Mouse (Mus musculus): ENCODE measurements around the gene Med12l. TPM values are rescaled to one million over a fixed set of nuclear protein-coding genes. Genes with fewer than 3 reads are reported as not detected.
A peak's percentile ranks its signal among the peaks of the same experiment; 100 is the strongest.
"Not testable (repeated sequence)": the region's sequence is repeated elsewhere in the genome, so short reads cannot be mapped to it uniquely, and the experiment has no call there.

Gene Med12l
- polyA plus RNA-seq, 1 experiment from 2014 or later: 4.9 TPM

DNA sequence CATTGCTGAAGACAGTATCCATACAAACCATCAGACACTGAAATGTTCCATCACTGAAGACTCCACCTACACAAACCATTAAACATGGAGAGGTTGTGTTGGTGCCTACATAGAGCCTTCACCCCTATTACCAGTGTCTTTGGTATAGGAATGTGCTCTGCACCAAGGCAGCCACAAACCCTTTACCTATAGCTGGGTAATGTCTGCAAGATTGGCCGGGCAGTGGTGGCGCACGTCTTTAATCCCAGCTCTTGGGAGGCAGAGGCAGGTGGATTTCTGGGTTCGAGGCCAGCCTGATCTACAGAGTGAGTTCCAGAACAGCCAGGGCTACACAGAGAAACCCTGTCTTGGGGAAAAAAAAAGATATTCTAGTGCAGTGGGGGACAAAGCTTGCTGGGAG lies 107.7 kb downstream of the Med12l start:
- not testable (repeated sequence) for ATAC-seq (ENCODE audit: low FRiP score); H3K9me3 ChIP-seq (replicated peaks); H3K4me2 ChIP-seq (replicated peaks); H3K36me3 ChIP-seq; H3K27ac ChIP-seq; H3K4me1 ChIP-seq; H3K9ac ChIP-seq; H3K4me3 ChIP-seq; H3K27me3 ChIP-seq
- over 99% methylated on average over 4 of the region's 4 CpGs for WGBS

DNA sequence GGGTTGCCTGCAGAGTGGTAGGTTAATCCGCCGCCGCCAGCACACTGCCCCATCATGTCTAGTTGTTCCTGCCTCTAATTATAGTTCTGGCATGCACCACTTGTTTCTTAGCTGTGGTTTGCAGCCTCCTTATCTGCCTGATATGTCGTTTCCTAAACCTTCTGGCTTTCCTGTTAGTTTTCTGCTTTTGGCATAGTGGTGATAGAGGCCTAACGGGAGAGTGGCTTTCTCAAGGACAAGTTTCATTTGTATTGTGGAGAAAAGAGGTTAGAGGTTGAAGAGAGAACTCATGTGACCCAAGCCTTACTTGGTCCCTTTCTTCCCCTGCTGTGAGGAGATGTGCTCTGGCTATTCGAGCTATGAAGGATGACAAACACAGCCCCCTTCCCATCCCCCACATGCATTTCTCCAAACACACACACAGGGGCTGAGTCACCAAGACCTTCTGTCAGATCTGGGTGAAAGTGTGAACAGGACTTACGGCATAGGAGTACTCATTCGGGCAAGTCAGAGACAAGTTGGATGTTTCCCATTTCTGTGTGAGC lies 108.4 kb downstream of the Med12l start:
- no peaks in the 10 kb centered on the region for H3K4me1 ChIP-seq
- no peaks in the 10 kb centered on the region for H3K9me3 ChIP-seq (replicated peaks)
- H3K27me3 ChIP-seq: no peaks in the 10 kb centered on the region
- H3K4me3 ChIP-seq: no peak overlapping the region
- no peak for ATAC-seq (ENCODE audit: low FRiP score)
- H3K27ac ChIP-seq: no peak overlapping the region
- no peak overlapping the region for H3K9ac ChIP-seq
- H3K4me2 ChIP-seq (replicated peaks): no peak overlapping the region
- WGBS: 82% methylated on average over 8 of the region's 8 CpGs
- 0 out of 2 replicates have a peak, but pooled peaks cover 7% of the 10 kb centered on the region for H3K36me3 ChIP-seq

DNA sequence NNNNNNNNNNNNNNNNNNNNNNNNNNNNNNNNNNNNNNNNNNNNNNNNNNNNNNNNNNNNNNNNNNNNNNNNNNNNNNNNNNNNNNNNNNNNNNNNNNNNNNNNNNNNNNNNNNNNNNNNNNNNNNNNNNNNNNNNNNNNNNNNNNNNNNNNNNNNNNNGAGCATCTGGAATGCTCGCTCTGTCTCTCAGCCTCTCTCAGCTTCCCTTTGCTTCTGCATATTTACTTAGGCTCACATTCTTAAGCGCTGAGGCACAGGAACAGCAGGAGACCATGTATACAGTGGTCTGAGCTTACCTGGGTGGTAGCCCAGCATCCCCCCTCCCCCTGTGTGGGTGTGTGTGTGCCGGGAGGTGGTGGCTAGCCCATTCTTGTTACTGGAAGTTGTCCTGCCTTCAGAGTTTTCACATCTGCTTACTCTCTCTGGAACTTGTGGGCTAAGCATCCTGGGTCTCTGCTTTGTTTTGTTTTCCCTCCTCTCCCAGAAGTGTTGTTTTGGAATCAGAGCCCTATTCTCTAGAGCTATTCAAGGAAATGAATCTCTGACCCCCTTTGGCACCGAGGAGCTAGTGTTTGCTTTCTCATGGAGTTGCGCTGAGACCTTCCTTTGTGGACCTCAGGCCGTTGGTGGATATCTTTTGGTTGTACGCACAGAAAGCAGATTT lies 115.6 kb downstream of the Med12l start:
- Histone ChIP-seq H3K9me3 (replicated peaks) (no peaks in the 10 kb centered on the region), H3K9ac (no peak overlapping the region), H3K36me3 (no peaks in the 10 kb centered on the region), H3K4me1 (peaks cover 5% of the 10 kb centered on the region; the same call in 1 of the 2 replicates), H3K27me3 (no peaks in the 10 kb centered on the region), H3K4me2 (replicated peaks) (0 out of 2 replicates have a peak overlapping the region, but pooled peaks have one; percentile 15), H3K4me3 (no peak overlapping the region), H3K27ac (no peak overlapping the region)
- WGBS: 25% methylated on average over 7 of the region's 7 CpGs
- peak; percentile 36; the same call in 1 of the 2 replicates for ATAC-seq (ENCODE audit: low FRiP score)

DNA sequence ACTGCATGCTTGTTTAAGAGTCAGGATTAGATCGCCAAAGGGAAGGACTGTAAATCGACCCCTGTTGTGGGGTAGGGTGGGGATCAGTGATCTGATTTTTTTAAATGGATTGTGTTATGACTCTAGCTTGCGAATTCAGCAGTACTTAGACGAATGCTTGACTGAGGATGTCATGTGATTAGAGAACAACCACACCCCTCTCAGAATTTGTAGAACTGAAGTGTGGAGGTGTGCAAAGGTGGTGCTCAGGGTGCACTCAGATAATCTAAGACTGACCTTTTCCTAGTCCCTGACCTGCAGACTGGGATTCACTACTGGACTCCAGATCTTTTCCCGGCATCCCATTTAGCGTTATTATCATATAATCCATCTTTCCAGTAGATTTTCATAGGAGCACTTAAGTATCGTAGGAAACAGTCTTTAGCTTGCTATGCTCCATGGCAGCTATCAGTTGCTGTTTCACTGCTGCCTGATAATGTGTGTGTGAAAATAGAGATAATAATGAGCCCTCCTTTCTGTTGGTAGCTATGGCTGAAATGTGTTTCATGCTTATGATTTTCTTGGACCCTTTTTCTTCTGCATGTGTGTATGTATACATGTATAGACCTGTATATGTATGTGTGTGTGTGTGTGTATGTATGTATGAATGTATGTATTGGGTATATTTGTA lies 116.3 kb downstream of the Med12l start:
- H3K27ac ChIP-seq: no peak overlapping the region
- H3K9me3 ChIP-seq (replicated peaks): no peaks in the 10 kb centered on the region
- no peaks in the 10 kb centered on the region for H3K27me3 ChIP-seq
- no peak overlapping the region for H3K4me2 ChIP-seq (replicated peaks)
- peaks cover 5% of the 10 kb centered on the region; the same call in 1 of the 2 replicates for H3K4me1 ChIP-seq
- 63% methylated on average over 7 of the region's 7 CpGs for WGBS
- ATAC-seq (ENCODE audit: low FRiP score): no peak
- no peak overlapping the region for H3K9ac ChIP-seq
- no peak overlapping the region for H3K4me3 ChIP-seq
- H3K36me3 ChIP-seq: no peaks in the 10 kb centered on the region

DNA sequence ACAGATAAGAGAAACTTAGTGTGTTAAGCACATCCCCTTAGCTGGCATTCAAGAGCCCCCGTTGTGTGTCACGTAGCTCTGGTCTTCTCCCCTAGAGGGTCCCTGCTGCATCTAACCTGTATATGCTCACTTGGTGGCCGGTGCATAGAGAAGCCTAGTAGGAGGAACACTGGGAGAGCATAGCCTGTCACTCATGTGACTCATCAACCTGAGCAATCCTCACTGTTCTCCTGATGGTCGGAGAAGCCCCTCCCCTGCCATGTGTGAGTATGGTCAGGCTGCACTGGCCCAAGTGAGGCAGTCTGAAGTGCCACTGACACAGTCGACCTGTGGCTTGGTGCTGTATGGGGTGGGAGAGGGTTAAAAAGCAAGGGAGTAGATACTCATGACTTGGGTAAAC lies 119.4 kb downstream of the Med12l start:
- no peak overlapping the region for H3K9ac ChIP-seq
- WGBS: 66% methylated on average over 5 of the region's 5 CpGs
- ATAC-seq (ENCODE audit: low FRiP score): no peak
- no peaks in the 10 kb centered on the region for H3K9me3 ChIP-seq (replicated peaks)
- no peak overlapping the region for H3K4me3 ChIP-seq
- H3K27me3 ChIP-seq: no peaks in the 10 kb centered on the region
- peaks cover 5% of the 10 kb centered on the region; the same call in 1 of the 2 replicates for H3K4me1 ChIP-seq
- no peak overlapping the region for H3K4me2 ChIP-seq (replicated peaks)
- H3K27ac ChIP-seq: no peak overlapping the region
- no peaks in the 10 kb centered on the region for H3K36me3 ChIP-seq

DNA sequence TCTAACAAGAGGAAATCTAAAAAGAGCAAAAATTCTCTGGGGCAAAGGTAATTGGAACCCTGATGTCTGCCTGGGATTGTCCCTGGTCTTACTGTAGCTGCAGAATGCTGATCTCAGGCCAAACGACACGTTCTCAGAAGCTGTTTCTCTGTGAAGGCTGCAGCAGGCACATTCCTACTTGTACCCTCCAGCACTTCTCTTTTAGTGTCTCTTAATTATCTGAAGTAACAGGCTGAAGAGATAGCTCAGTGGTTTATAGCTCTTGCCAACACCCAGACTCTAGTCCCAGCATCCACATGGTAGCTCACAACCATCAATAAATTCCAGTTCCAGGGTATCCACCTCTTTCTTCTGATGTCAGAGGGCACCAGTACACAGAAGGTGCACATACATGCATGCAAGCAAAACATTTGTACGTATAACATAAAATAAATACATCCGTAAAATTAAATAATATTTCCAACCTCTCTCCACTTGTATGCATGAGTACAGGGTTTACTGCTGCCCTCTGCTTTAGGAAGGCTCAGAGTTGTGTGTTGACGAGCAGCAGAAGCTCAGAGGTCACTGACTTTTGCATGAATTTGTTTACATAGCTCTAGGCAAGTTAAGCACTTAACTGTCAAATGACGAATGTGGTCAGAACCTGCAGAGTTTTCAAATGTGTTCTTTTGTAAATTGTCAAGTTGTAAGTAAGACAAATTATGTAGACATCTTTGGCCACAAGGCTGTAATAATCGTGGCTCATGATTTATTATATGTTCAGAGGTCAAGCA lies 120.3 kb downstream of the Med12l start:
- 59% methylated on average over 7 of the region's 7 CpGs for WGBS
- no peak for ATAC-seq (ENCODE audit: low FRiP score)

DNA sequence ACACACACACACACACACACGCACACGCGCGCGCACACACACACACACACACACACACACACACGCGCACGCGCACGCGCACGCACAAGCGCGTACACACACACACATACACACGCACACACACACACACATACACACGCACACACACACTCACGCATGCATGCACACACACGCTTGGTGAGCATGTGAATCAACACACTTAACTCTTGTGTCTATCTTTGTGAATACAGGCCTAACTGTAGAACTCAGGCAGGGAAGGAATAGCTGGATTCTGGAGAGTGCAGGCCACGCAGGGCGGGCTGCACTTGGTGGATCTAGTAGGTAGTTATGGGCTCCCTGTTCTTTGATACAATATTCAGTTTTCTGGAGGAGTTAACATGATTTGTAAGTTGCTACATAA lies 123.1 kb downstream of the Med12l start:
- Histone ChIP-seq H3K27ac (no peak overlapping the region), H3K9me3 (replicated peaks) (no peaks in the 10 kb centered on the region), H3K36me3 (no peaks in the 10 kb centered on the region), H3K4me2 (replicated peaks) (no peak overlapping the region), H3K4me1 (no peaks in the 10 kb centered on the region; the same call in 1 of the 2 replicates), H3K9ac (no peak overlapping the region), H3K4me3 (no peak overlapping the region), H3K27me3 (no peaks in the 10 kb centered on the region)
- 82% methylated on average over 20 of the region's 20 CpGs for WGBS
- no peak for ATAC-seq (ENCODE audit: low FRiP score)

More for the DNA sequence above, 120.3 kb downstream of the Med12l start:
- Histone ChIP-seq H3K27ac (no peak overlapping the region), H3K27me3 (no peaks in the 10 kb centered on the region), H3K4me3 (no peak overlapping the region), H3K9ac (no peak overlapping the region), H3K4me2 (replicated peaks) (no peak overlapping the region), H3K4me1 (peaks cover 5% of the 10 kb centered on the region; the same call in 1 of the 2 replicates), H3K36me3 (no peaks in the 10 kb centered on the region), H3K9me3 (replicated peaks) (no peaks in the 10 kb centered on the region)

DNA sequence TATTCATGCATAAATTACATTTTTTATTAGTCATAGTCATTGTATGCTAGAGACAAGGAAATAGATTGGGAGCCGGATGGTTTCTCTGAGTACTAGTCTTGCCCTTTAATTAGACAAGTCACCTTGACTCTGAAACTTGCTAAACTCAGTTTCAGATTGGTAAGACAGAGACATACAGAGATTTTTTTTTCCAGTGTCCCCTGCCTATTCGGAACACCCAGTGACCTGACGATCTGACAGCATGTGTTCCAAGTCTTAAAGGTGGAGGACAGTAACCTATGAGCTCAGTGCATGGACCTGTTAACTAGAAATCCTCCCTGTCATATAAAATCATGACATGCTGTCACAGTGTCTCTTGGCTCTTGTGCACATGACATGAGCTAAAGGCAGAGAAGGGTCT lies 123.9 kb downstream of the Med12l start:
- no peaks in the 10 kb centered on the region; the same call in 1 of the 2 replicates for H3K4me1 ChIP-seq
- no peaks in the 10 kb centered on the region for H3K36me3 ChIP-seq
- H3K4me3 ChIP-seq: no peak overlapping the region
- 87% methylated on average over 3 of the region's 3 CpGs for WGBS
- H3K4me2 ChIP-seq (replicated peaks): no peak overlapping the region
- H3K9ac ChIP-seq: no peak overlapping the region
- no peaks in the 10 kb centered on the region for H3K9me3 ChIP-seq (replicated peaks)
- H3K27ac ChIP-seq: no peak overlapping the region
- no peak for ATAC-seq (ENCODE audit: low FRiP score)
- H3K27me3 ChIP-seq: no peaks in the 10 kb centered on the region

DNA sequence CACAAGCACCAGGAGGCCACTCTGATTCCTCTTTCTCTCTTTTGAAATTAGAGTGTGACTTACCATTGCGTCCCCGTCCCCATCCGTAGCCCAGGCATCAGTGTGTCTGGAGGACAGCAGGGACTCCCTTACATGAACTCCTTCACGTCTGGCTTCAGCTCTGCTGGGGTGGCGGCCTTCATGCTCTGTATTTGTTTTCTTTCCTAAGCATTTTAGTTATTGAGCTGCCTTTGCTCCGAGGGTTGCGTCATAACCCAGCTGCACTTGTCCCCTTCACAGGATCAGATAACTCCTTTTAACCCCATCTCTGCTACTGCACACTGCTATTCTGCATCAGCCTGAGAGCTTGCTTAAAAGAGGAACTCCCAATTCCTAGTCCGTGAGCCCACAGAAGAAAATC lies 124.8 kb downstream of the Med12l start:
- H3K27me3 ChIP-seq: no peaks in the 10 kb centered on the region
- WGBS: 54% methylated on average over 8 of the region's 8 CpGs
- H3K4me1 ChIP-seq: no peaks in the 10 kb centered on the region; the same call in 1 of the 2 replicates
- no peak overlapping the region for H3K27ac ChIP-seq
- ATAC-seq (ENCODE audit: low FRiP score): no peak
- no peaks in the 10 kb centered on the region for H3K36me3 ChIP-seq
- no peaks in the 10 kb centered on the region for H3K9me3 ChIP-seq (replicated peaks)
- H3K9ac ChIP-seq: no peak overlapping the region
- no peak overlapping the region for H3K4me3 ChIP-seq
- no peak overlapping the region for H3K4me2 ChIP-seq (replicated peaks)

DNA sequence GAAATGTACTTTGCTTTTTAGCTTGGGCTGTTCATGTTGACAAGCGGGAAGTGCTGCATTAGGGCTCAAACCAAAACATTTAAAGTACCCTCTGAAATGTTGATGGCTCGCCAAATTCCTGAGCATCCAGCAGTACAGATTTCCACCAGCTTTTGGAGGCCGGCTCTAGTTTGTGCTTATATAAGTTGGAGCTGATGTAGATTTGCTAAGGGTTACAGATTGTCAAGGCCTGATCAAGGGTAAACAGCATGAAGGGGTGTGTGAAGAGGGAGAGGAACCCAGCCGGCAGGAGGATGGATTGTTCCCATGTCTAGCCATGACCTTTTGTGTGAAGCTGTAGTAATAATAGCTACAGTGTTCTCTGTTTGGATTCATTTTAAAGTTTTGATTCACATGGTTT lies 125.5 kb downstream of the Med12l start:
- WGBS: 81% methylated on average over 4 of the region's 4 CpGs
- H3K4me2 ChIP-seq (replicated peaks): no peak overlapping the region
- no peaks in the 10 kb centered on the region for H3K27me3 ChIP-seq
- H3K4me1 ChIP-seq: no peaks in the 10 kb centered on the region; the same call in 1 of the 2 replicates
- H3K9ac ChIP-seq: no peak overlapping the region
- no peak overlapping the region for H3K4me3 ChIP-seq
- no peaks in the 10 kb centered on the region for H3K9me3 ChIP-seq (replicated peaks)
- ATAC-seq (ENCODE audit: low FRiP score): no peak
- no peaks in the 10 kb centered on the region for H3K36me3 ChIP-seq
- H3K27ac ChIP-seq: no peak overlapping the region

DNA sequence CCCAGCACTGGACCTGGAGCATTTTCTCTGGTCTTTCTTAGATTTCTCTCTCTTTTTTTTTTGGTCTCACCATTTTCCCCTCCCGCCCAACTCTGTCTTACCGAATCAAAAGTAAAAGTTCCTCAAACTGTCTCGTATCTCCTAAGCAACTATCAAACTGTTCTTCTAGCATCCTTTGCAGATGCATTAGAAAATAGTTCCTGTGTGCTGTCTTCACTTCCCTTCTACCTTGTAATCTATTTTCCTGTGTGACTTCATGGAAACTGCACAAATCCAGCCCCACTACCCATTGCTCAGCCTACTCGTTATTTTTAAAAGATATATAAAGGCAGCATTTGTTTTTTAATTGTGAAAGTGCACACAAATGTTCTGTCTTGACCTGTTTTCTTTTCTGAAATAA lies 126.3 kb downstream of the Med12l start:
- no peak overlapping the region for H3K4me2 ChIP-seq (replicated peaks)
- WGBS: 87% methylated on average over 4 of the region's 4 CpGs
- no peak overlapping the region for H3K9ac ChIP-seq
- H3K9me3 ChIP-seq (replicated peaks): no peaks in the 10 kb centered on the region
- no peaks in the 10 kb centered on the region for H3K27me3 ChIP-seq
- H3K27ac ChIP-seq: no peak overlapping the region
- ATAC-seq (ENCODE audit: low FRiP score): no peak
- H3K4me3 ChIP-seq: no peak overlapping the region
- H3K36me3 ChIP-seq: no peaks in the 10 kb centered on the region
- H3K4me1 ChIP-seq: no peaks in the 10 kb centered on the region; the same call in 1 of the 2 replicates

DNA sequence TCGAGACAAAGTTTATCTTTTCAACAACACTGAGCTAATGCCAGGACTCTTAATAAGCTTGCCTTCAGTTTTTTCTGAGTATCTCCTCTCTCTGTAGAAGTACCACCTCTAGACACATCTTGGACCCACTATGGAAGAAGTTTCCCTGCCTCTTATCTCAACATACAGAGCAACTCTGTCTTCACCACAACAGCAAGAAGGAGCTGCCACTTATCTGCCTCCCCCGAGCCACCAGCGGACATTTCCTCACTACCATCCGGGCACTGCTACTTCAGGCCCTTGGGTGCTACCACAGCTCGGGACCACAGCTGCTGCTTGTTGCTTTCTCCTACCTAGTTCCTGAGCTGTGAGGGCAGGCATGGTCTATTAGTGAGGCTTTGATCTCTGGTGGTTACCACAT lies 127.6 kb downstream of the Med12l start:
- H3K9me3 ChIP-seq (replicated peaks): no peaks in the 10 kb centered on the region
- H3K4me1 ChIP-seq: no peaks in the 10 kb centered on the region; the same call in 1 of the 2 replicates
- no peak overlapping the region for H3K4me2 ChIP-seq (replicated peaks)
- H3K27me3 ChIP-seq: no peaks in the 10 kb centered on the region
- H3K36me3 ChIP-seq: no peaks in the 10 kb centered on the region
- no peak overlapping the region for H3K9ac ChIP-seq
- H3K27ac ChIP-seq: no peak overlapping the region
- H3K4me3 ChIP-seq: no peak overlapping the region
- ATAC-seq (ENCODE audit: low FRiP score): no peak
- WGBS: 85% methylated on average over 5 of the region's 5 CpGs
